Mouse (Mus musculus) left cerebral cortex, adult 9 months (tissue): Measurements from ENCODE around the gene Bcl11a.
"Not testable (repeated sequence)": the region's sequence is repeated elsewhere in the genome, so short reads cannot be mapped to it uniquely, and the experiment has no call there.

Source experiments
- DNase-seq, 2 experiments: peaks; one replicate each; pipeline ENCODE4 v3.0.0; 2022; ENCODE audit warnings: low spot score in 2 of 2

Gene Bcl11a

DNA sequence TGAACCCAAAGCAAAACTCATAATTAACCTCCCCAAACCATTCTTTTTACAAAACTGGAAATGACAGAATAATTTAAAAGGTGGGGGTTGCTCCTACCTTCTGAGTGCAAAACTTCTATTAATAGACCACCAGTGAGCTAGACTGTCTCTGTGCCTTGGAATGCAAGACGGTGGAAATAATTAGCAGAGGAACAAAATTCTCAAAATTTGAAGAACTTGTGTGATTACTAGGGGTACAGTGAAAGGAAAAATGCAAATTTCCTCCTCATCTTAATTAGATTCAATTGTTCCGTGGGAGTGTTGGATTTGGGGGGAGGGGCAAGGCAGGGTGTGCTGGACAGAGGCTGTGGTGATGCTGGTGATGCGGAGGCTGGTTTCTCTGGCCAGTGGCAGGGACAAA lies 20.8 kb downstream of the Bcl11a start:
- DNase-seq, result no peak

DNA sequence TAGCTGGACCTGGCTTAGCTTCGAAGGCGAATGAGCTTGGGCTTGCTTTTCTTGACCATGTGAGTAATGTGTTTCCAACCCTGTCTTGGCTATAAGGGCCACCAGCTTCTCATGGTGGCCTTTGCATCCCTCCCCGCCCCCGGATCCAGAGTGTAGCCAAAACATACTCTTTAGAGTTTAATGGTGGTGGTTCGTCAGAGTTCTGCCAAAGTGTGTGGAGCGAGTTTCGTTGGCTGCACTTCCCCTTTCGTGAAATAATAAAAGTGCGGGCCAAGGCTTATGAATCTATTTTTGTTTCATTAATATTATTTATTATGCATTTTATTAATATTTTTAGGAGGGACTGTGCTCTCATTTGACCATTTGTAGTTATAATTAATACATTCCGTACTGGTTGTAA lies 21.4 kb downstream of the Bcl11a start:
- DNase-seq, result no peak

DNA sequence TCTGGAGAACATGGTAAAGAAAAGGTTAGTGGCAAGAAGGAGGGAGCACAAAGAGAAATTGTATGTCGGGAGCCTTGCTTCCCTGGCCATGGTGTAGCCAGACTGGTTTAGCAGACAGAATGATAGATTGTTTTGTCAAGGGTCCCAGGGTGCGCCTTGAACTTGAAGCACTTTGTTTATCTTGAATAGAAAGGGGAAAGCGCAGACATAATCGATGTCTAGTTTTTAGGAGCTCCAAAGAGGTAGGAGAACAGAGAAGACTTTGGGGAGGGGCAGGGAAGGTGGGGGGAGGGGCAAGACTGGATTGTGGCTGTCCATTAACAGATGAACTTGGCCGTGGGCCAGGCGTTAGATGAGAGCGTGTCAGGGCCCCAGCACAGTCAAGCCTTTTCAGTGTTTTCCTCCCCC lies 22.0 kb downstream of the Bcl11a start:
- DNase-seq, result no peak

DNA sequence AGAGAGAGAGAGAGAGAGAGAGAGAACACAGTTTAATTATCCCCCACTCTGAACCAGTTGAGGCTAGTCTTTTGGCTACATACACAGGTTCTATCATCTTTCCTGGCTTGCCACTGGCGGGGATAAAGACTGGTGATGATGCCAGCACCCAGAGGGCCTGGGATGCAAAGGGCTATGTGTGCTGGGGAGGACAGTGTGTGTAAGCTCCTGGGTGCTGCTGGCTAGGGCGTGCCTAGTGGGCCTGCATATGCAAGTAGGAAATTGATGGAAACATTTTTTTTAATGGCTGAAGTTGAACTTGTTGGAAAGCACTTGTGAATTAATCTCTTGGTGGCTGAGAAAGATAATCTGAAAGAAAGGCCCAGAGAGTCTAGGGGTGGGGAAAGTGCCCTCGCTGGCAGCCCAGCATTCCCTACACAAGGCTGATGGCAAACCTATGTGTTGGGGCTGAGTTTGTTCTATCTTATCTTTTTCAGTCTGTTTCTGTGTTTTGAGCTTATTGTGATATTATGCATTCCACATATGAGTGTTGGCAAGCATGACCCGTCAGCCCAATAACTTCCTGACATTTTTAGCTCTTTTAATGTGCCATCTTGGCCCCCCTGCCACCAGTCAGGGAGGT lies 22.7 kb downstream of the Bcl11a start:
- DNase-seq, result no peak

GRCm38 (mm10) chr11:24101625-24102024 lies 23.8 kb downstream of the Bcl11a start:
- no peak for DNase-seq

GRCm38 (mm10) chr11:24102372-24102771 lies 24.5 kb downstream of the Bcl11a start:
- DNase-seq, result no peak

DNA sequence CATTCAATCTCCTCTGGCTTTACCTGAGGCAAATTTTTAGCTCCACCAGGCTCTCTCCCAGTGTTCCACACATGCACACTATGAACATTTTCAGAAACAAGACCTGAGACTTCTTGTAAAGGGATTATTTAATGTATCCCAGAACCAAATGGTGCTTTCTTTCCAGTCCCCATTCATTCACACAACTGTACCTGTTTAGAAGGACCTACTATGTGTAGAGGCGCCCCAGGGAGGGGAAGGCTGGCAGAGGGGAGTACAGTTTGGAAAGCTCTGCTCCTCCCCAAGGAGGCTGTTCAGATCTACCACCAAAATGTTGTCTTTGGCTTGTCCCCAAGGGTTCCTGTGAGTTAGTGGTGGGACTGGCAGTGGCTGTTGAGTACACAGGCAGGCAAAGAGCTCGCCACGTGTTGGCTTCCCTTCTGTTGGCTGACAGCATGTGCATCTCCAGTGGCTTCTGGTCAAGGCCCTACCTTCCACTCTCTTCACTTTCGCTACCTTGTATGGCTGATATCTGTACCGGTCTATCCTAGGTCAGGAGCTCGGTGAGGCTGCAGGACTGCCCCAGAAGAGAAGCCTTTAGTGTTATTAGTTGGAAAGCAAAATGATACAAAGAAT lies 25.4 kb downstream of the Bcl11a start:
- no peak for DNase-seq

- DNase-seq, result no peak
Observed at GRCm38 (mm10) chr11:24107414-24107813, 29.6 kb downstream of the Bcl11a start.

- DNase-seq, result no peak
Observed at GRCm38 (mm10) chr11:24108974-24109373, 31.1 kb downstream of the Bcl11a start.

- no peak for DNase-seq
Observed at GRCm38 (mm10) chr11:24109388-24109787, 31.5 kb downstream of the Bcl11a start.

DNA sequence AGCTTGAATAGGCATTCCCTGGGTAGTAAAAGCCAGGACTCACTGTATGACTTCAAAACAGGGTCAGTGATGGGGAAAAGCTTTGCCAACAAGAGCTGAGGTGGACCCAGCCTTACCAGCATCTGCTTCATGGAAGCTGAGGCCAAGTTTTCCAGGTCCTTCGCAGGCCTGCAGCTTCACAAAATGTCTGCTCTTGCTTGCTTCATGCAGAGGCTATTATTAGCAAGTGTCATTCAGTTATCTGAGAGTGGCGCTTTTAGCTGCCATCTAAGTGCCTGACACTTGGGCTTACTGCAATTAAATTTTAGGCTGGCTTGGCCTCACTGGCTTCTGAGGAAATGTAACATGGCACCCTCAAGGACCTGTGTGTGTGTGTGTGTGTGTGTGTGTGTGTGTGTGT lies 32.3 kb downstream of the Bcl11a start:
- DNase-seq, result no peak

GRCm38 (mm10) chr11:24111720-24112119 lies 33.9 kb downstream of the Bcl11a start:
- DNase-seq, result no peak

DNA sequence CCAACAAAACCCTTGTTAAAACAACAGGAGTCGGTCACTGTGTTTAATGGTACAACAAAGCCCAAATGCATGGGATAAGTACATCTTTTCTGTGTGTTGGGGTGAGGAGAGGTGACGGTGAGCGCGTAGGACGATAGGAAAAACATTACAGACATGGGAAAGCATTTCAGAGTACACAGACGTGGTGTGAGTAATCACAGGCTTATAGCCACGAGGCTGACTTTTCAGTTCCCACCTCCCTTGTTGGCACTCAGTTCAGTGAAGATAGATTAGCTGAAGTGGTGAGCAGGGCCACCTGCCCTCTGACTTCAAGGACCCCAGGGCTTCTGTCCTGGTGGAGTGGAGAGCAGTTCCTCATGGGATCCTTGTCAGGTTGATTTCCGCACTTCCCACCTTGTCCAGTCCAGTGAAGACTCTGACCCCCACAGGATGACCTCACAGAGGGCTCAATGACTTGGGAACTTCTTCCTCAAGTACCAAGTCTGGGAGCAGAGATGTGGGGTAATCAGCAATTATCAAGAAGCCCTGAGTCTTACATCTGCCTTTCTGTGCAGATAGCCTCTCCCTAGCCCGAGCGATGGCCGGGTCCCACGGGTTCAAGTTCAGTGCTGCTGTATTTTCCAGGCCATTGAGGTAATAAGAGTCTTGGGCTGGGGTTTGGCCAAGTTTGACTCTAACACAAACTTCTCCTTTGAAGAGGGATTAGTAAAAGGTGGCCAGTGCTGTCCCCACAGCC lies 37.3 kb downstream of the Bcl11a start:
- no peak for DNase-seq

DNA sequence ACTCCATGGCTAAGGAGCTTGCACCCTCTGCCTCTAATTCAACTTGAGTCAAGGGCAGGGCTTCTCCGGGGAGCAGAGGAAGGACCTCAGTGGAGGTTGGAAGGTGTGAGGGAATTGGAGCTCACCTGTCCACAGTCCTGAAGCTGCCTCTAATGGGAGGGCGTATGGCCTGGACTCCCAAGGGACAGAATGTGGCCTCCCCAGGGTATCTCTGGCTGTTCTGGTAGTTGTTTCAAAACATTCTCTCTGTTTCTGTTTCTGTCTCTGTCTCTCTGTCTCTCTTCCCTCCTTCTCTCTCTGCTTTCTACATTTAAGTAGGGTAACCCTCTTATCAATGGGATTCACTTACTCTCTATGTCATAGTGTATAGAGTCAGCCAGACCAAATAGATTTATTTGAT lies 38.2 kb downstream of the Bcl11a start:
- DNase-seq, result no peak

DNA sequence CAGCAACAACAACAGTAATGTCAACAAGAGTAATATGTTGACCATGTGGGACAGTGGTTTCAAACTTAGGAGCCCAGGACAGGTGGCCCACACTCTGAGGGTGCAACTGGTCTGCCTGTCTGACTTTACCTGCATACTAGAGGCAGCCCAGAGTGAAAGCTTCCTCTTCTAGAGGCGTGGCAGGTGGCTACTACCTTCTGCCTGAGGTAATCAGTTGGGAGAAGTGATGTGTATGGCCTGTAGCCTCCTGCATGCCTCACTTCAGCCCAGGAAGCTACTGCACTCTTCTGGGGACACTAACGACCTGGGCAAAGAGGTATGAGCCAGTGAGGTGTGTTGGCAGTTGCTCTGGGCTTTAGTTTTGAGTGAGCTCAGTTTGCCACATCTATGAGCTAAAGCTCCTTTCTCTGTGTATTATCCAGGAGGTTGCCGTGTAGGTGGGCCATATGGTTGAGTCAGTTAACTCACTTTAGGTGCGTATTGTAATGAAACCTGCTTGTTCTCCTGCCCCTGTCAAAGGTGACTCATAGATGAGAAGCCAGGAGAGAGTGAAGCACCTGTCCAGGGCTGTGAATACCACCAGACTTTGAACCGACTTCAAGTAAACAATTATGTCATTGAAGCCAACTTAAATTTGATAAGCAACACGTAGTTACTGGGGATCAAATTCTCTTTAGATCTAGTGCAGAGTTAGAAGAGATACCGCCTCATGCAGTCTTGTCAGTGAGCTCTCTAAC lies 38.9 kb downstream of the Bcl11a start:
- DNase-seq, result no peak

- DNase-seq, result no peak
Observed at GRCm38 (mm10) chr11:24121136-24121535, 43.3 kb downstream of the Bcl11a start.

- no peak for DNase-seq
Observed at GRCm38 (mm10) chr11:24122899-24123298, 45.0 kb downstream of the Bcl11a start.

DNA sequence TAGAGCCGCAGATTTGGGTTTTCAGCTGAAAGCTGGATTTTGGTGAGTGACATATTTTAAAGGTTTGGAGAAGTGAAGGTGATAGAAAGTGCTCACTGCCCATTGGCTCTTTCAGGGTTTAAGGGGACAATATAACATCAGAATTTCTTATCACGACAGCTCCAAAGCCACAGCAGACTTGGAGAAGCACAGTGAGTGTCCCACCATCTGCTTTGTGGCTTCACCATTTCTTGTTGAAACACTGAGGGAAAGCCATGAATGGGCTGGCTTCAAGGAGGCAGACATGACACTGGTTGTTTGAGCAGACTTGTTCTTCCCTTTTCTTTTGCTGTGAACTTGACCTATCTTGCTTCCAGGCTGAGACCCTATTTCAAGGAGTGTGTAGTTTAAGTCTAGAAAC lies 46.1 kb downstream of the Bcl11a start:
- DNase-seq, result no peak

DNA sequence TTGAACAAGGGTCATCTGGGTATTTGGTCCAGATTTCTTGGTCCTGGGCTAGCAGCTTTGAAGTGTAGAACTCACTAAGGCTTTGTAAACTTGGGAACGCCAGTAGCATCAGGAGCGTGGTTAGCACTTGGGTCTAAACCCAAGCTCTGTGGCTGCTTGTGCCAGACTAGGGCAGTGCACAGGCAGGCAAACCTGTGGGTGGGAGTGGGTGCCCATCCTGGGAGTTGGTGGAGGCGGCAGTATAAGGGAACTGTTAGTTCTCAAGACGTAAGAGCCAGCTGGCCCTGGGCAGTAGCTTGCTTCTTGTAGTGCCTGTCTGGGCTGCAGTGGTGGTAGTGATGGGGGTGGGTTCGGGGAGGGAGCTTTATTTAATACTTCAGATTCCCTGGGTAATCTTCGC lies 47.2 kb downstream of the Bcl11a start:
- peak; percentile 27 to 64 for DNase-seq

- no peak for DNase-seq
Observed at GRCm38 (mm10) chr11:24128001-24128400, 50.1 kb downstream of the Bcl11a start.

- not testable (repeated sequence) for DNase-seq
Observed at GRCm38 (mm10) chr11:24128880-24129279, 51.0 kb downstream of the Bcl11a start.

DNA sequence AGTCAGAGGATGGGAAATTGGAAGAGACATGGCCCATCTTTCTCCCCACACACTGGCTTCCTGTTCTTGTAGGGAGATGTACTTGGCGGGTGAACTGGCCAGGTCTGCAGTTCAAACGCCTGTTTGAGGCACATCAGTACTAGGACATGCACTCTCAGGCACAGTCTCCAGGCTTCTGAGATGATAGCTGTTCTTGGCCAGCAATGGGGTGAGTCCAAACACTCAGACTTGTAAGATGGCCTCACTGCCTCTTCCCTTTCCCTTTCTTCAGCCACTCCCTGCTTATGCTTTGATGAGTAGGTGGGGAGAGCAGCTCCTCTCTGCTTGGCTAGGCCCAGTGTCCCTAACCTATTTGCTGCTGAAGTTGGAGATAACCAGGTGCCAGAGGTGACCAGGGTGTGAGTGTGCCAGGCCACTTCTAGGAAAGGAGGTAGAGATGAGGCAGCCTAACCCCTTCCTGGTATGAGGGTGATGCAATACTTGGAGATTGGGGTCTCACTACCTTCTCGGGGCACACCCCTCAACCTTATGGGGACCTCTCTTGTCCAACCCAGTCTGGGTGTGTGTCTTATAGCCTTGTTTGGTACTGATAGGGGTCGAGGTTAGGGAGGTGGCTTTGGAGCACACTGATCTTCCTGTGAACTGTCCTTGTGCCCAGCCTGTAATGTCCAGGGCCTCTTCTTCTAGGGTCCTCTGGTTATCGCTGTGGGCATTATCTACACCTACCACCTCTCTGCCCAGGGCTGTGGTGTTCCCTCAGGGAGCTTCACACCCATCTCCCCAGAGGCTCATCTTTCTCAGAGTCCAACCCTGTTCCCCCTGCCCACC lies 51.7 kb downstream of the Bcl11a start:
- DNase-seq, result no peak
